Mouse (Mus musculus) spleen, postnatal 36 days (tissue): ENCODE measurements around the gene Slc39a13.
"Not testable (repeated sequence)": the region's sequence is repeated elsewhere in the genome, so short reads cannot be mapped to it uniquely, and the experiment has no call there.

Source experiments
- DNase-seq, 2 experiments: peaks; one replicate each; pipeline ENCODE4 v3.0.0; 2022; ENCODE audit warnings: low spot score in 2 of 2, mixed read lengths in 1 of 2

Gene Slc39a13

DNA sequence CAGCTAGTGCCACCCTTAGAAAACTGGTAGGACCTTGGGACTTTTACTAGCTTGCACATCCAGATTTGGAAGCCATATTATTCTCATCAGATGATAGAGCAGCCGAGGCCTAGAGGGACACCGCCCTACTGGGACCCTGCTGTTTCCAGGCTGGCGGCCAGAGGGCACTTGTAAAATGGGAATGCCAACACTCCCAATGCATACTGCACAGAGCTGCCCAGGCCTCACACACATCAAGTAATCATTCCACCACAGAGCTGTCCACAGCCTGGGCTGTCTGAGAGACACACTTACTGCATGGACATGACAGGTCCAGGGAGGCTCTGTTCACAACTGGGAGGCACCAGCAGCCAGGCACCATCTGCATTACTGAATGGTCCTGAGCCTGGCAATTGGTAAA lies 3.8 kb downstream of the Slc39a13 start:
- DNase-seq = no peak

DNA sequence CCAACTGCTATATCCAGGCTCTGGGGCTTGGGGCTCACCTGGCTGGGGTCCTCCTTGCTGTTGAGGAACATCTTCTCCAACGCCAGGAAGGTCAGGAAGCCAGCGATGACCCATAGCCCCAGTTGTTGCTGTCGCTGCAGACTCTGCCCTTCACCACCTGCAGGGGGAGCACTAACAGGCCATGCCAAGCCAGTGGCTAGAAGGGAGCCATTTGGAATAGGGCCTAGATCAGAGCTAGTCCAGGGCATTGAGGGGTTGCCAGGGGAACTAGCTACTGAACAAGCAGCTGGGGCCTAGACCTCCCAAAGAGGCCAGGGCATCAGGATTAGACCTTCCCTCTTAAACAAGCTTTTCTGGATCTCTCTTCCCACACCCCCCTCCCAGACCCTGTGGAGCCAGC lies 4.7 kb downstream of the Slc39a13 start:
- DNase-seq = peak; percentile 44 to 54

DNA sequence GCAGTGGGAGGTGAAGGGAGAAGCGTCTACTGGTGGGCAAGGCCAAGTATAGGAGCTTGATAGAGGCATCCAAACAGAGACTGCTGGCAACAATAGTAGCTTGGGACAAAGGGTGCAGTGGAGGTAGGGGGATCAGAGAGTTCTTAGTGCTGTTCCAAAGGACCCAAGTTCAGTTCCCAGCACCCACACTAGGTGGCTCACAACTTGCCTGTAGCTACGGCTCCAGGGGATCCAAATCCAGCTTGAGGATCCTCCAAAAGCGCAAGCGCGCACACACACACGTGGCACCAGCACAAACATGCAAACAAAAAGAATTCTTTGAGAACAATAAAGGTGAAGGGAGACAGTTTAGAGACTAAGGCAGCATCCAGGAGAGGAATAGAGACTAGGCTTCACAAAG lies 6.0 kb downstream of the Slc39a13 start:
- DNase-seq = no peak

DNA sequence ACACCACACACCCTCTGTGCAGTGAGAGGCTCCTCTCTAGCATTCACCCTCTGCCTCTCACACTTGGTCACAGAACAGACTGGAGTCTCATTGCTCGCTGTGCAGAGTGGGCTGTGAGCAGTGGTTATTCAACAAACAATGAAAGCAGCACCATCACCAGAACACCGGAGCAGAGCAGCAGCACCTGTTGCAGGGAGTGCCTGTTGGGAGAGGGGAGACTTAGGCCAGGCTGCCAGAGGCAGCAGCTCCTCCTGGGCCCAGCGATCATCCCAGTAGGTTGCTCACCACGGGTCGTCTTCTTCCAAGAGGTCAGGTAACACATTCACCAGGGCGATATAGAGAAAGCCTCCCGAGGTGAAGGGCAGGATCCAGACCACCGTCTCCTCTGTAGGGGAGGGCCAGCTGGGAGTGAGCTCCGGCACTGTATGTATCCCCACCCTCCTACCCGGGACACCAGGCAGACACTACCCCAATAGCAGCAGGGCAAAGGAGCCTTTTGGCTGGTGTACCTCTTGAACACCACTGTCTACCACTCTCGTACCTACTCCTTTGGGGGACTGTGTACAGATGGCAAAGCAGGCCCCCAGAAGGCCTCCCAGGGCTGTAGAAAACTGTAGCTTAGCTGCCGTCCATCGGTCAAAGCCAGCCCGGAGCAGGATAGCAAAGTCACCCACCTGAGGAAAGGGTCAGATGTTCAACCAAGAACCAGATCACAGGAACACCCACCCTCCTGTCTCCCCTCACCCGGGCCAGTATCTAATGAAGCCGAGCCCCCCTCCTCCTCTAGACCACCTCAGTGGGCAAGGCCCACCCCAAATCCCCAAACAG lies 7.2 kb downstream of the Slc39a13 start:
- no peak for DNase-seq

DNA sequence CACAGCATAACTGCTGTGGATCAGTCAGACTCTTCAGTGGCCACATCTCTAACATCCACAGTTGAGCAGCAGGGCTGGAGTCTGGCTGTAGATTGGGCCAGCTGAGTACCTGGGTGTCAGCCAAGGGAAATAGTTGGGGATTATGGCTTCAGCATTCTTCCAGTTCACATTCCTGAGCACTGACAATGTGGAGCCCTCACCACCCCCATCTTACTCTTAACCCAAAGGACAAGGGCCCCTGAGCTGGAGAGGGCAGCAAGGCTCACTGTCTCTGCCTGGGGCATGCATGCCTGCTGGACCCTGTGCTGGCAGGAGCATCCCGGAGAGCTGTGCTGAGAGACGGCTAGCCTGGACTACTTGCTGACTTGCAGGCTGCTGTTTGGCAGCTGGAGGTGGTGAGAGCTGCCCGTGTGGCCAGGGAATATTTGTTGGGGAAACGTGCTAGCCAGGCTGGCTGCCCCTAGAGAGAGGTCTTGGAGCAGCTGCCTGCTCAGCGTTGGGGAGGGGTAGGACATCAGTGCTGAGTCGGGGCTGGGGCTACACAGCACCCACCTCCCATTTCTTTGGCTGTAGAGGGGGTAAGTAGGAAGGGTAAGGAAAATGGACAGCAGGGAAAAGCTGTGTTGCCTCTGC lies 8.3 kb downstream of the Slc39a13 start:
- DNase-seq = no peak

DNA sequence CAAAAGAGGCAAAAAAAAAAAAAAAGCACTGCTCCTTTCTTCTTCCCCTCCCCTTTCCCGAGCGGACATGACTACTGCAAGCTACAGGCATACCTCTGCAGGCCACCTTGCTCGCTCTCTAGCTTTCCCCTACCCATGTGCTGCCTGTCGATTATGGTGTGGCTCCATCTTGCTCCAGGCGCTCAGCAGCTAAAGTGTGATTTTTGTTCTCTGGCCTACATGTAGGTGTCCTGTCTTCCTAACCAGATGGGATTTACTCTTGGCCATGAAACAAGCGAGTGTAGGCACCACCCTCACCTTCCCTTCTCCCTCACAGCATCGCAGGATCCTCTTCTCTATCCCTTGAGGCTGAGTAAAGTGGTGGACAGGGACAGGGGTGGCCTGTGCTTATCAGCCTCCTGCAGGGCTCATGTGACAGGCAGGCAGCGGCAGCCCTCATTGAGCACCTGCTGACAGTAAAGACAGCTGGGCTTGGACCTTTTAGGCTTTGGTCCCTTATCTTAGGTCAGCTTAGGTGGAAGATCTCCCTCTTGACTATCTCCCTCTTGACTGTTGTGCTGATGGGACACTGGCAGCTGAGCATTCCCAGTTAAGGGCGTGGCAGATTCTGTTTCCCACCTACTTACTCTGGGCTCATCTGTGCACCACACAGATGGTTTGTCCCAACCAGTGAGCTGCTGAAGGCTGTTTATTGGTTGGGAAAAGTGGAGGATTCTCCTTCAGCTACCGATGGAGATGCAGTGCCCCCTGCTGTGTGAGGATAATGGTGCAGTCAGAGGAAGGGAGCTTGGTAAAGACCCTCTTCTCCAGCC lies 9.5 kb downstream of the Slc39a13 start:
- DNase-seq = no peak

DNA sequence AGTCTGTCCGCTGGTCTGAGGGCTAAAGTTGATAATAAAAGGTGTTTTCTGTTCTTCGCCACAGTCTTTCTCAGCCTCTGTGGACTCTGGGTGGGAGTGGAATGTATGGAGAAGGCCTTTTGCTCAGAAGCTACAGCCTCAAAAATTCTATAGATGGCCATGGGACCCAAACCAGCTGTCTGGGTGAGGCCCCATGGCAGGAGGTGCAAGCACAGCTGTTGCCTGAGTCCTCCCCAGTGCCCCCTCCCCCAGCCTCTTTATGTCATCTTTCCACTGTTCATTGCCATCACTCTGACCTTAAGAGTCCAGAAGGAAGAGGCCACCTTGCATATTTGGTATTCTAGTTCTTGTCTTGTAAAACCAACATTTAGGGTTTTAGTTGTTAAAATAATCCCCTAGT lies 10.8 kb downstream of the Slc39a13 start:
- DNase-seq = no peak

DNA sequence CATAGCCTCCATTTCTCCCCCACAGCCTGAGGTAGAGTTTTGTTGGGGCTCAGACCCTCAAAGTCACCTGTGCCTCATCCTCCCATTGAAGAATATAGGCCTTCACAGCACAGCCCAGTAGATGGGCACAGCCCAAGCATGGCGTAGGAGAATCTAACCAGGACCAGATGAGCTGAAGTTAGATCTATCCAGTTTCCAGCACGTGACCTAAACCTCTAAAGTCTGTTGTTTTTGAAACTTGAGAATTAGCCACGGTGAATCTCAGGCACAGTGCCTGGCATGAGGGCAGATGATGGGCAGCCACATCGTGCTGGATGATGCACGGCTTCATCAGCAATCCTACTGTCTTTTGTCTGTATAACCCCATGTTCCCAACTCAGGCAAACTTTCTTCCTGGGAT lies 11.8 kb downstream of the Slc39a13 start:
- no peak for DNase-seq

DNA sequence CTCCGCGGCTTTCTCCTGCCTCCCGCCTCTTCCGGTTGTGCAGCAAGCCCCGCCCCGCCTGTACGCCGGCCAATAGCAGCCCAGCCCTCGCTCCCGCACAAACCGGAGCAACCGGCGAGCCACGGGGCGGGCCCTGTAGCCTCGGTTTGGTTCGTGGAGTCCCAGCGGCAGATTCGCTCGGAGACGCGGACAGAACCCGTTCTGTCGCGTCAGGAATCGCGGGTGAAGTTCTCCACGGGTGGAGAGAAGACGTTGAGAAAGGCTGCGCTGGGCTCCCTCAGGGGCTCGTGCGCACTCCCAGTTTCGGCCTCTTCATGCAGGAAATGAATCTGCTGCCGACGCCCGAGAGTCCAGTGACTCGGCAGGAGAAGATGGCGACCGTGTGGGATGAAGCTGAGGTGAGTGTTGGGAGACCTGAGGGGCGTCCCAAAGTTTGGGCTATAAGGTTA lies 16.3 kb downstream of the Slc39a13 start, which contains the start of gene Psmc3:
Psmc3 (plus strand) TSS at position 76 of the 449 bp plus-strand sequence.
- DNase-seq = peak; percentile 95 to 97

DNA sequence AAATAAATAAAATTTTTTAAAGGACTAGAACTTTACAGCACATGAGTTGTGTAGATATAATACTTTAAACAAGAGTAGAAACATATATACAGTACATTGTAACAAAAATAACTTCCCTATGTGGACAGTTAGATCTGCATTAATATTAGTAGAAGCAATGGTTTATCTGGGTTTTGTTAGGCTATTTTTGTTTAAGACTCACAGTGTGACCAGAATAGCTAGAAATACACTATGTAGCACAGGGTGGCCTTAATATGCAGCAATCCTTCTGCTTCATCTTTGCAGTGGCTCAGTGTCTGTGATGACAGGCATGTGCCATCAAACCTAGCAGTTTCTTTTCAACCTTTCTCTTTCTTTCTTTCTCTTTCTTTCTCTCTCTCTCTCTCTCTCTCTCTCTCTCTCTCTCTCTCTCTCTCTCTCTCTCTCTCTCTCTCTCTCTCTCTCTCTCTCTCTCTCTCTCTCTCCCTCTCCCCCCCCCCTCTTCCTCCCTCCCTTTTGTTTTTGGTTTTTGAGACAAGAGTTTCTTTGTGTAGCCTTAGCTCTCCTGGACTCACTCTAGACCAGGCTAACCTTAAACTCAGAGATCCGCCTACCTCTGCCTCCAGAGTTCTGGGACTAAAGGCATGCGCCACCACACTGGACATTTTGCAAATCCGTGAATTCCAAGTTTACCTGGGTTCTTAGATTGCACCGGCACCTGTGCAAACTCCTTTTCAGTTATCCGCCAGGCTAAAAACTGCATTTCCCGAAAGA lies 16.9 kb downstream of the Slc39a13 start:
- DNase-seq = no peak

DNA sequence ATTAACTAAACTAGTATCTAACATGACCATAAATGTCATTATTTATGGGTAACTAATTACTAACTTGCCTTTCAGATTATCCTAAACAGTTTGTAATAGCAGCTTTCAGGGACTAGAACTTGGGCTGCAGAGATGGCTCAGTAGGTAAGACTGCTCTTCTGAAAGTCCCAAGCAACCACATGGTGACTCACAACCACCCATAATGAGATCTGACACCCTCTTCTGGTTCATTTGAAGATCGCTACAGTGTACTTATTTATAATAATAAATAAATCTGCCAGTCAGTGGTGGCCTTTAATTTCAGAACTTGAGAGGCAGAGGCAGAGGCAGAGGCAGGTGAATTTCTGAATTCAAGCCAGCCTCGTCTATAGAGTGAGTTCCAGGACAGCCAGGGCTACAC lies 17.5 kb downstream of the Slc39a13 start:
- no peak for DNase-seq

DNA sequence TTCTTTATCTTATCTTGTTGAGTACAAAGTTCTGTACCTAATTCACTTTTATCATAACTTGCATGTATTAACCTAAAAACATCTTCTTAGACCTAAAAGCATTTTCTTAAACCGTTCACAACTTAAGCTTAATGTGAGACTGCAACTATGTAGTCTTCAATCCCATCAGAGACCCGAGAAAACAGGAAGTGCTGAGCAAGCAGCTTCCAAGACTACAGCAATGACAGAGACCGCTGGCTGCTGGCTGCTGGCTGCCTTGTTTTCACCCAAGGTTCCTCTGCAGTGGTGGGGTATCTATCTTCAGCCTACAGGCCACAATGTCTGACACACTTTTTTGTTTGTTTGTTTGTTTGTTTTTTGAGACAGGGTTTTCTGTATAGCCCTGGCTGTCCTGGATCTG lies 18.3 kb downstream of the Slc39a13 start:
- DNase-seq = no peak

DNA sequence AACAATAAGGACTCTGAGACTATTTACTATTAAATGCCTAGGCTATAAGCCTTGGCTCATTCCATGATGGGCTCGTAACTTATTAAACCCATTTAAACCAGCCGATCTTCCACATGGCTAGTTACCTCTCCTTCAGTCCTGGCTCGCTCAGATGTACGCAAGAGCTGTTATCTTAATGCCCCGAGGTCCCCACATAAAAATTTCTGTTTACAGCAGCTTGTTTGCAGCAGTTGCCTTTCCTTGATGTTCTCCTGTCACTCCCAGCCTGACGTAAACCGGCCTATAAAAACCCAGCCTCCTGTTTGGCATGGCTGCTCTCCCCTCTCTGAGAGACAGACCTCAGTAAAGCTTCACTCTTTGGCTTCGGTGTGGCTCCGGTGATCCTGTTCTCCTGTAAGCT lies 22.9 kb downstream of the Slc39a13 start:
- no peak for DNase-seq

DNA sequence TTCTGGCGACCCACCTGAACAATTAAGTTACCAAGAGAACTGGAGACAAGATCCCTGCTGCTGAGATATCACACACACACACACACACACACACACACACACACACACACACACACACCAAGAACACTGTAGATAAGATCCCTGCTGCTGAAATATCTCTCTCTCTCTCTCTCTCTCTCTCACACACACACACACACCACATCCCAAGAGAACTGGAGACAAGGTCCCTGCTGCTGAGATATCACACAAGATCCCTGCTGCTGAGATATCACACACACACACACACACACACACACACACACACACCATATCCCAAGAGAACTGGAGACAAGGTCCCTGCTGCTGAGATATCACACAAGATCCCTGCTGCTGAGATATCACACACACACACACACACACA lies 24.4 kb downstream of the Slc39a13 start:
- not testable (repeated sequence) for DNase-seq

DNA sequence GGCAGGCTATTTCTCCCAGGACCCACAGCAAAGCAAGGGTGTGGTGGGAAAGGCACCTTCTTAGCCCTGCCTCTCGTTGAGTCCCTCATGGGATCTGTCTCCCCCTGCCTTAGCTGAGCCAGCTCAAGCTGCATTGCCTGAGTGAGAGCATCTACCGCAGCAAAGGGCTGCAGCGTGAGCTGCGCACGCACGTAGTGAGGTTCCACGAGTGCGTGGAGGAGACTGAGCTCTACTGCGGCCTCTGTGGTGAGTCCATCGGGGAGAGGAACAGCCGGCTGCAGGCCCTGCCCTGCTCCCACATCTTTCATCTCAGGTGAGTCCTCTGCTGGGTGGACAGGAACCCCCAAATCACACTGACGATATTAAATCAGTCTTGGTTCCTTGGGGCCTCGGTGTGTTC lies 25.5 kb downstream of the Slc39a13 start:
- DNase-seq = no peak

DNA sequence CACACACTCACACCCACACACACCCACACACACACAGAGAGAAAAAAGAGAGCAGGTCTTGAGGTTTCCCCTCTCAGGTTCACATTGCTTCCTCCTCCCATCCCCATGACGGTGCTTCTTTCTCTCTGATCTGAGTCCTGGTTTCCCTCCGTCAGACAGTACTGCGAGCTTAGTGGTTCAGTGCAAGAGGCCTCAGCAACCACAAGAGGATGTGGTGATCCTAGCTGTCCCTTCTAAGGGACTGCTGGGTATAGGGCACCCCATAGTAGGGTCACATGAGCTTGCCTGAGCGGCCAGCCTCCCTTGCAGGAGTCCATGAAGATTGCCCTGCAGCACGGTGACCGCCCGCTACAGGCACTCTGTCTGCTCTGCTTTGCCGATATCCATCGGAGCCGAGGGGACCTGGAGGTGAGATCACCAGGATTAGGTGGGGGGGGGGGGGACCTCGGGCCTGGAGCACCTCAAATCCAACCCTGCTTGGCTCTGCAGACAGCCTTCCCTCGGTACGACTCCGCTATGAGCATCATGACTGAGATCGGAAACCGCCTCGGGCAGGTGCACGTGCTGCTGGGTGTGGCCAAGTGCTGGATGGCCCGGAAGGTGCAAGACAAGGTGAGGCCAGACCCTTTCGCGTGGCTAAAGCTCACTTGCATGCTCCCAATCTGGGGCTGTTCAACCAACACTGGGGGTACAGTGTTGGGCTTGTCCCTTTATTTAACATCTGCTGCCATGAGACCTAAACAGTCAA lies 27.4 kb downstream of the Slc39a13 start:
- peak; percentile 13 to 27 for DNase-seq

DNA sequence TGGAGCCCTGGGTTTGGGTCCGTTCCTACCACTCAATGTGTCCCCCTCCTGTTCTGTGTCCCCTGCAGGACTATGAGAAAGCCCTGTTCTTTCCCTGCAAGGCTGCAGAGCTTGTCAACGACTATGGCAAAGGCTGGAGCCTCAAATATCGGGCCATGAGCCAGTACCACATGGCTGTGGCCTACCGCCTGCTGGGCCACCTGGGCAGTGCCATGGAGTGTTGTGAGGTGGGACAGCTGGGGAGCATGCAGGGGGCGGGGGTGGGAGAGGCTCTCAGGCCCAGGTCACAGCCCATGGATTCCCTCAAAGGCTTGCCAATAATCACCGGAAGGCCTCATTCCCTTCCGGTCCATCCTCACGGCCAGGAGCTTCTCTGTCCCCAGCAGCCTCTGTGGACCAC lies 28.4 kb downstream of the Slc39a13 start:
- DNase-seq = no peak

DNA sequence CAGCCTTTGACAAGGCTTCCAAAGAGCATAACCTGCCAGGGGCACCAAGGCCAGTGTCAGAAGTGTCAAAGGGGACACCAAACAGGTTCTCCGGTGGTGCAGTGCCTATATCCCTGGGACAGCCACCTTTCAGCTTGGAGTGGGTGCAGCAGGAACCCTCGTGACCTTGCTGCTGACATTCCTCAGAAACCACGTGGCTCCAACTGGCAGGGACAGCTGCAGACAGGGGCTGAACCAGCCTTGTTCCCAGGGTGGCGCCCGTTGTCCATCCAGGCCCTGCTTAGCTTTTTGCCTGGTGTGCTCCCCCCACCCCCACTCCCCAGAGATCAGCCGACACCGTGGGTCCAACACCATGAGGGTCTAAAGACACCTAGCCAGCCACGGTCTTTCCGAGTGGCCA lies 34.8 kb downstream of the Slc39a13 start, which contains the start of gene Rapsn:
Rapsn (plus strand) TSS at position 236 of the 400 bp plus-strand sequence.
- no peak for DNase-seq

DNA sequence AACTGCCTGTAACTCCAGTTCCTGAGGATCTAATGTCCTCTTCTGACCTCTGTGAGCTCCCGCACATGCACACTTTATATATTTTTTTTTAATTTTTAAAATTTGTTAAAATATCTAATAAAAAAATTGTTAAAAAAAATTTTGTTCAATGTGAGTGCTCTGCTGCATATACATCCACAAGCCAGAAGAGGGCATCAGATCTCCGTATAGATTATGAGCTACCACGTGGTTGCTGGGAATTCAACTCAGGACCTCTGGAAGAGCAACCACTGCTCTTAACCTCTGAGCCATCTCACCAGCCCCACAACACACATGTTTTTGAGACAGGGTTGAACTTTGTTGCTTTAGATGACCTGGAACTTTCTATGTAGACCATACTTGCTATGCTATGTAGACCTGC lies 37.2 kb downstream of the Slc39a13 start:
- no peak for DNase-seq

DNA sequence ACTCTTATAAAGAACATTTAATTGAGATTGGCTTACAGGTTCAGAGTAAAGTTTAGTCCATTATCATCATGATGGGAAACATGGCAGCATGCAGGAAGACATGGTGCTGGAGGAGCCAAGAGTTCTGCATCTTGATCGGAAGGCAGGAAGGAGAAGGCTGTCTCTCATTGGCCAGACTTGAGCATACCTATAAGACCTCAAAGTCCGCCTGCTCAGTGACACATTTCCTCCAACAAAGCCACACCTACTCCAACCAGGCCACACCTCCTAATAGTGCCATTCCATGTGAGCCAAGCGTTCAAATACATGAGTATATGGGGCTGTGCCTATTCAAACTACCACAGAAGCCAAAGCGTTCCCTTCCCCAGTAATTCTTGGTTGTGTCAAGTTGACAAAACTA lies 39.0 kb downstream of the Slc39a13 start:
- no peak for DNase-seq
